Mouse (Mus musculus) hindbrain, embryonic 11.5 days (tissue): ENCODE measurements at regions not wholly inside any gene's neighbourhood (a gene's known extent, or its start where the extent isn't known, plus 50 kb on each side); places are given as distances from the start of the nearest gene placed in this dataset.

Experiments
- ATAC-seq: fragments of 200-750 bp; cut with Nextera tagmentation; 2 replicates; pipeline ENCODE4 v1.8.0; 2017; ENCODE audit warnings: mild to moderate bottlenecking, moderate TSS enrichment, moderate library complexity; ENCODE audit not compliant: low FRiP score
- DNase-seq: peaks from one replicate; pipeline ENCODE4 v3.0.0-alpha.2; 2015; ENCODE audit warnings: low spot score
- H3K27ac ChIP-seq: fragments of 300-500 bp; sonication (generic); 2 replicates; pipeline ENCODE4 v1.5.1; 2014; ENCODE audit warnings: mild to moderate bottlenecking, low read depth, low read length
- H3K27me3 ChIP-seq: fragments of 300-500 bp; sonication (generic); 2 replicates; pipeline ENCODE4 v1.6.1; 2014; ENCODE audit warnings: mild to moderate bottlenecking, low read length, moderate library complexity, mixed read lengths; ENCODE audit not compliant: control insufficient read depth, insufficient read depth
- H3K36me3 ChIP-seq: fragments of 300-500 bp; sonication (generic); 2 replicates; pipeline ENCODE4 v1.6.1; 2014; ENCODE audit warnings: mild to moderate bottlenecking, low read length, moderate library complexity, mixed read lengths; ENCODE audit not compliant: control insufficient read depth, insufficient read depth
- H3K4me1 ChIP-seq: fragments of 300-500 bp; sonication (generic); replicated peaks from 2 replicates; pipeline ENCODE4 v1.6.1; 2014; ENCODE audit warnings: low read length, mixed read lengths; ENCODE audit not compliant: control insufficient read depth, insufficient read depth
- H3K4me2 ChIP-seq: fragments of 300-500 bp; sonication (generic); replicated peaks from 2 replicates; pipeline ENCODE4 v1.6.1; 2014; ENCODE audit warnings: mild to moderate bottlenecking, low read depth, low read length
- H3K4me3 ChIP-seq: fragments of 300-500 bp; sonication (generic); 2 replicates; pipeline ENCODE4 v1.5.1; 2014; ENCODE audit warnings: low read depth, low read length
- H3K9ac ChIP-seq: fragments of 300-500 bp; sonication (generic); 2 replicates; pipeline ENCODE4 v1.6.1; 2014; ENCODE audit warnings: low read depth, low read length
- H3K9me3 ChIP-seq: fragments of 300-500 bp; sonication (generic); 2 replicates; pipeline ENCODE4 v1.6.1; 2016; ENCODE audit warnings: low read length; ENCODE audit not compliant: control insufficient read depth
- WGBS: fragments of 180-500 bp; shearing (Covaris S2); extraction: QIAGEN DNeasy Blood & Tissue Kit; methylation state at CpG from one replicate; pipeline ENCODE4 v1.1.7; 2014; 5-methylcytosine and 5-hydroxymethylcytosine counted together

DNA sequence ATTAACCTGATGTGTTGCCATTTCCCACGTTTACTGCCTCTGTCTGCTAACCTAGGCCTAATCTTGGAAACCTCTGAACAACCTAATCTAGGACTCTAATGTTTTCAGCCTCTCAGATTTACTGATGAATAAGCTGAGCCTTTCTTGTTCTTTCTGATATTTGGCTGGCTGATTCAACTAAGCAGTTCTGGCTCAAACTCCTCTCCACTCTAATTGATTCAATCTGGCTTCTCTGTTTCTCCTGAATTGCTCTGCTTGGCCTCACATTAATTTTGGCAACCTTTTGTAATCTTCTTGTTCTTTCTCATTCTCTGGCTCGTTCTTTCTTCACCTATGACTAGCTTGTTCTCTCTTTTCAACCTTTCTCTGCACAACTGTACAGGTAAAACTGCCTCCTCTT is 1561.2 kb upstream of the Zeb2 start:
- WGBS = 72% methylated on average over 2 of the region's 2 CpGs
- no peak for ATAC-seq

DNA sequence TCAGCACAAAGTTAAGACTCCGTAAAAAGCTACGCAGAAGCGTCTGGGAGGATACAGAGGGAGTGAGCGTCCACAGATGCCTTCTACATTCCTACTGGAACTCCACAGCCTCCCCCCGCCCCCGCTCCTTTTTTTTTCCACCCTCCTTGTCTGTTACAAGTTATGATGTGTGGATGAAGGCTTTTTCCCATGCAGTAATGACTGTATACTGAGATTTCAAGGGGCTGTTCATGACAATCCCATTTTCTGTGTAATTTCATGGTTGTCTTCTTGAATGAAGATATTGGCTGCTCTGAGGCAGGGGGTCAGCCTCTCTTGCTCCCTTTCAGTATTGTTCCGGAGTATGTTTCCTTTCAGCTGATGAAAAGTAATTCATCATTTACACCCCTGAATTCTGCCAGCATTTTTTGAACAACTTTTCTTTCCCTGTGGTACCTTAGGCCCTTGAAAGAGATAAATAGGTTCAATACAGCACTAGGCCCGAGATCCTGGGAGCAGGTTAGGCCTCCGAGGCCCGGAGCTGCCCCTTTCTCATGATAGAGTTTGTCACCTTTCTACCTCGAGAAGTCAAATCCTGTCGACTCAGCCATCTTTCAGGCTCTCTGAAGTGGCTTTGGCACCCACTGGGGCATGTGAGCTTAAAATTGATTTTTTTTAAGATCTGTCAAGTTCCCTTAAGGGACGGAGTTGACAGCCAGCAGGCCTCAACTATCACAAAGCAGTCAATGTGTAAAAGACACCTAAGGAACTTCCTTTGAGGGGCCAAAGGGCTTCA is 1552.5 kb upstream of the Zeb2 start:
- WGBS = 27% methylated on average over 13 of the region's 13 CpGs
- Histone ChIP-seq H3K36me3 (no peaks in the 10 kb centered on the region), H3K27ac (0 out of 2 replicates have a peak overlapping the region, but pooled peaks have one; percentile 24), H3K4me3 (no peak overlapping the region), H3K27me3 (no peaks in the 10 kb centered on the region), H3K4me2 (no peak overlapping the region), H3K9me3 (no peaks in the 10 kb centered on the region), H3K9ac (no peak overlapping the region), H3K4me1 (0 out of 2 replicates have a peak, but pooled peaks cover under 1% of the 10 kb centered on the region)
- ATAC-seq (peak; percentile 85), DNase-seq (peak; percentile 49)

More for the DNA sequence above, 1561.2 kb upstream of the Zeb2 start:
- H3K27ac ChIP-seq = no peak overlapping the region
- DNase-seq = no peak
- no peak overlapping the region for H3K4me2 ChIP-seq
- H3K36me3 ChIP-seq = no peaks in the 10 kb centered on the region
- no peak overlapping the region for H3K4me3 ChIP-seq
- H3K9me3 ChIP-seq = no peaks in the 10 kb centered on the region
- H3K27me3 ChIP-seq = no peaks in the 10 kb centered on the region
- H3K9ac ChIP-seq = no peak overlapping the region
- H3K4me1 ChIP-seq = no peaks in the 10 kb centered on the region

GRCm38 (mm10) chr2:46666990-46667337 is 1549.8 kb upstream of the Zeb2 start:
- no peaks in the 10 kb centered on the region for H3K9me3 ChIP-seq
- DNase-seq (peak; percentile 24), ATAC-seq (peak; percentile 36; the same call in 1 of the 2 replicates)
- no peak overlapping the region for H3K4me2 ChIP-seq
- no peak overlapping the region for H3K27ac ChIP-seq
- no peak overlapping the region for H3K9ac ChIP-seq
- H3K27me3 ChIP-seq = no peaks in the 10 kb centered on the region
- no peak overlapping the region for H3K4me3 ChIP-seq
- H3K4me1 ChIP-seq = 0 out of 2 replicates have a peak, but pooled peaks cover 2% of the 10 kb centered on the region
- WGBS = 15% methylated on average over 3 of the region's 3 CpGs
- no peaks in the 10 kb centered on the region for H3K36me3 ChIP-seq

- Histone ChIP-seq H3K4me2 (no peak overlapping the region; the same call in 1 of the 2 replicates), H3K9me3 (no peaks in the 10 kb centered on the region), H3K9ac (no peak overlapping the region), H3K27ac (peak overlapping the region; percentile 75), H3K27me3 (no peaks in the 10 kb centered on the region), H3K4me1 (0 out of 2 replicates have a peak, but pooled peaks cover 2% of the 10 kb centered on the region), H3K36me3 (no peaks in the 10 kb centered on the region), H3K4me3 (no peak overlapping the region)
- ATAC-seq = peak; percentile 75
- peak; percentile 39 for DNase-seq
- WGBS = 31% methylated on average over 10 of the region's 10 CpGs
Observed at GRCm38 (mm10) chr2:46666084-46666989, 1549.1 kb upstream of the Zeb2 start.

GRCm38 (mm10) chr2:46661876-46662275 is 1544.7 kb upstream of the Zeb2 start:
- H3K27ac ChIP-seq = no peak overlapping the region
- H3K27me3 ChIP-seq = no peaks in the 10 kb centered on the region
- no peak overlapping the region for H3K4me3 ChIP-seq
- WGBS = 86% methylated on average over 3 of the region's 3 CpGs
- H3K4me2 ChIP-seq = no peak overlapping the region
- H3K9ac ChIP-seq = no peak overlapping the region
- no peak for ATAC-seq
- H3K4me1 ChIP-seq = 0 out of 2 replicates have a peak, but pooled peaks cover 2% of the 10 kb centered on the region
- no peaks in the 10 kb centered on the region for H3K9me3 ChIP-seq
- no peaks in the 10 kb centered on the region for H3K36me3 ChIP-seq
- no peak for DNase-seq

- 0 out of 2 replicates have a peak, but pooled peaks cover 2% of the 10 kb centered on the region for H3K4me1 ChIP-seq
- no peak overlapping the region for H3K4me3 ChIP-seq
- no peak overlapping the region for H3K27ac ChIP-seq
- no peaks in the 10 kb centered on the region for H3K9me3 ChIP-seq
- H3K27me3 ChIP-seq = no peaks in the 10 kb centered on the region
- no peak overlapping the region for H3K9ac ChIP-seq
- H3K4me2 ChIP-seq = no peak overlapping the region
- WGBS = 80% methylated on average over 3 of the region's 3 CpGs
- DNase-seq (no peak), ATAC-seq (no peak)
- no peaks in the 10 kb centered on the region for H3K36me3 ChIP-seq
Observed at GRCm38 (mm10) chr2:46660577-46660976, 1543.4 kb upstream of the Zeb2 start.

- no peaks in the 10 kb centered on the region for H3K27me3 ChIP-seq
- DNase-seq (no peak), ATAC-seq (no peak)
- H3K4me1 ChIP-seq = no peaks in the 10 kb centered on the region
- no peak overlapping the region for H3K4me3 ChIP-seq
- H3K4me2 ChIP-seq = no peak overlapping the region
- WGBS = 88% methylated on average over 1 of the region's 1 CpGs
- H3K9me3 ChIP-seq = no peaks in the 10 kb centered on the region
- H3K36me3 ChIP-seq = no peaks in the 10 kb centered on the region
- H3K27ac ChIP-seq = no peak overlapping the region
- no peak overlapping the region for H3K9ac ChIP-seq
Observed at GRCm38 (mm10) chr2:46655289-46655688, 1538.1 kb upstream of the Zeb2 start.

DNA sequence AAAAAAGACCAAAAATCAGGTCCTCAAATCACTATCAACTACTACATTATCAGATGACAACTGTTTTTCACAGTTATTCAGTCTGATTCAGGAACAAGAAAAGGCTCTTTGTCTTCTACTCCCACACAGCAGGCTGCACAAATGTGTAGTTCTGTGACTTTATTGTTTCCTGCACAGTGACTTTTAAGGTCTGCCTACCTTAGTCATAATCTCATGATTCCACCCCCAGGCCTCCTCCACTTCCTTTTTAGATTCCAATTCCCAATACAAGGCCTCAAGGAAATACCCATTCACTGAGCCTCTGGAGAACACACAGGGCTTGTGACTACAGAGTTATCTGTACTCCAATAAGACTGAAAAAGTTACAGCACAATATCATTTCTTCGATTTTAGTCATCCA is 1535.4 kb upstream of the Zeb2 start:
- Histone ChIP-seq H3K9ac (no peak overlapping the region), H3K4me1 (no peaks in the 10 kb centered on the region), H3K4me3 (no peak overlapping the region), H3K4me2 (no peak overlapping the region), H3K27ac (no peak overlapping the region), H3K36me3 (no peaks in the 10 kb centered on the region), H3K27me3 (no peaks in the 10 kb centered on the region), H3K9me3 (no peaks in the 10 kb centered on the region)
- DNase-seq (no peak), ATAC-seq (no peak)
- whole genome bisulfite sequencing = 89% methylated on average over 1 of the region's 1 CpGs
